Mouse (Mus musculus) CD8-positive naive resting alpha-beta T cell, adult 2 months (primary cell): Measurements from ENCODE around the gene Ttc23l.
"Not testable (repeated sequence)": the region's sequence is repeated elsewhere in the genome, so short reads cannot be mapped to it uniquely, and the experiment has no call there.

ENCODE experiments used
- DNase-seq, 2 experiments: peaks; one replicate each; pipeline ENCODE4 v3.0.0; 2022; ENCODE audit warnings: low read depth in 2 of 2, low spot score in 2 of 2

Gene Ttc23l

GRCm38 (mm10) chr15:10525896-10526295, 32.6 kb downstream of the Ttc23l start:
- no peak for DNase-seq

DNA sequence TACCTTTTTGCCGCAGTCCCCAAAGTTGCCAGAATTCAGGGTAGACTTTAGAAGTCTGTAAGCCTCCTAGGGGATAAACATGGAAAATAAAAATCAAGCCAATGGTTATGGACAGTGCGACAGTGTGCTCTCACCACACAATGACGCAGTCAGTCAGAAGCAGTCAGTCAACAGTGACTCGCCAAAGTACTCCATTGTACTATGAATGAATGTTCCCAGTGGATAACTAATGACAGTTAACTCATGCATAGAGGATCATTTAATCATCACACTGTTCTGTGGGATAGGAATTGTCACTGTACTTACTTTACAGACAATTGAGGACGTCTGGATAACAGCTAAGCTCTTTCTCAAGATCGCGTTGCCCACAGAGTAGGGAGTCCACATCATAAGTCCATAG, 43.3 kb downstream of the Ttc23l start:
- DNase-seq = no peak

DNA sequence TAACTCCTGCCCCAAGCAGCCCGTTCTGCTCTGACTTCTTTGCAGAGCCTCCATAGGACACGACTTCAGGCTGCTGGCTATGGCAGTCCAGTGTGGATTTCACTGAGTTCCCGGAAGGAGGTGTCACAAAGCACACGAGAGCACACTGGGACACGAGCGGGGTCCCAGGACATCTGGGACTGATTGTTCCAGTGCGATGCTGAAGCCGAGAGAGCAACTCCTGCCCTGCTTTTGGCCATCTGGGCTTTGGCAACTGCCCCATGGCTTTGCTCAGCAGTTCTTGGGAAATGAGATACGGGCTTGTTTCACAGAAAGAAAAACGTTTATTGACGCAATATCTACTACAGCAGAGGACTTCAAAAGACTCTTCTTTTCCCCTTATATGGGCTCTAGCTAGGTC, 52.4 kb downstream of the Ttc23l start:
- DNase-seq = no peak

GRCm38 (mm10) chr15:10500838-10501719, 57.4 kb downstream of the Ttc23l start:
- no peak for DNase-seq

DNA sequence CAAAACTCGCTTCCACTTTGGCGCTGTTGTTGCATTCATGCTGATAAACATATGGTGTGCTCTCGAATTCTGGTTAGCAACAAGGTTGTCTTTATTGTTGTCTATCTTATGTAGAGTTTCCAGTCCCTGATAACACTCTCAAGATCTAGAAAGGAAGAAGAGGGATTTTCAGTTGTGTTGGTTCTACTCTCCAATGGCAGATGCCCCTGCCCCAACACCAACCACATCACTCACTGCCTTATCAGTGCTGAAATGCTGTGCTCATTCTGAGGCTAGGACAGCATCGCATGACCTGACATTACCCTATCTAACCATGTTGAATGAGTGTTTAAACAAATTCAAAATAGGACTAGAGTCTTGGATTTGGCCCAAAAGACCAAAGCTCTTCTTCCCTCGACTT, 58.4 kb downstream of the Ttc23l start:
- no peak for DNase-seq

- DNase-seq = no peak
Observed at GRCm38 (mm10) chr15:10499593-10499992, 58.9 kb downstream of the Ttc23l start.

DNA sequence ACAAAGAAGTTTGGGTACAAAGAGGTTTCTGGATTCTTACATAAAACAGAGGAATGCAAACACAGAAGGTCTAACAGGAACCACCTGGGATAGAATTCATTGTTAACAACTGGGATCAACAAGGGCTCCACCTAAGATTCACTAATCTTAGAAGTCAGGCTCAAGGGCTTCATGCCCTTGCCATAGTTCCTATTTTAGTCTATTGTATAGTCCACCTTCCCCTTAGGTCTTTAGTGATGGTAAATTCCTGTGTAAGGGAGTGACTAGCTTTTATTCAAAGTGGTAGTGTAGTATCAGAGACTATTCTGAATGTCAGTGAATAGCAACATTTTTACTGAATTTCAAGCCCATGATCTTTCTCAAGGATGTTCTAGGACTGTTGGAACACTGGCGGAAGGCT, 61.8 kb downstream of the Ttc23l start:
- DNase-seq = not testable (repeated sequence)

DNA sequence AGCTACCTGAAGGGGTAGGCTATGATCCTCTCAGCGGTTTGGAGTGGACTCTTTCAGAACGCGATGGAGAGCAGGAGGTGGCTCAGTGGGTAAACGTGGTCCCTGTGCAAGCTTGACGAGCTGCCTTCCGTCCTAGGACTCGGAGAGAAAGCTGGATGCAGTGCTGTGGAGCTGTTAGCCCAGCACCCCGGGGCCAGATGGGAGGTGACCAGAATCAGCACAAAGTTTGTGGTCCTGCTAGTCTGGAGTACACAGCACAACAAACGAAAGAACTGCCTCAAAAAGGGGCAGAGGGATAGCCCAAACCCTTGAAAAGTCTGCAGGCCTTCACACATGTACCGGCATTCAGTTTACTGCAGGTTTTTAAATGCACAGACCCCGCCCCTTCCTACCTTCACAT, 62.5 kb downstream of the Ttc23l start:
- DNase-seq = no peak

- no peak for DNase-seq
Observed at GRCm38 (mm10) chr15:10490101-10490500, 68.4 kb downstream of the Ttc23l start.

- no peak for DNase-seq
Observed at GRCm38 (mm10) chr15:10487246-10487645, 71.2 kb downstream of the Ttc23l start.

DNA sequence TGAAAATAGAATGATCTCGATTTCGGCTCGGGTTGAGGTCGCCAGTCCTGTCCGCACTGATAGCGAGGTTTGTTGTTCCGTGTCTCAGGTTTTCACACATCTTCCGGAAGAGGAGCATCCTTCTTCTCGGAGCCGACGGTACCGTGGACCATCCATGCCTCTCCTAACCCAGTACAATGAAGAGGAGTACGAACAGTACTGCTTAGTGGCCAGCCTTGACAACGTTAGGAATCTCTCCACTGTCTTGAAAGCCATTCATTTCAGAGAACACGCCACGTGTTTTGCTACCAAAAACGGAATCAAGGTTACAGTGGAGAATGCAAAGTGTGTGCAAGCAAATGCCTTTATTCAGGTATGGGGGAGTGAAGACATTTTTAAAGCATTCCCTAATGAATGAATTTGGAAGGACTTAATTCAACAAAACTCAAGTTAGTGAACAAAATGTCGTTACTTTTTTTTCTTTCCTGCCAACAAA, 72.1 kb downstream of the Ttc23l start:
- no peak for DNase-seq

DNA sequence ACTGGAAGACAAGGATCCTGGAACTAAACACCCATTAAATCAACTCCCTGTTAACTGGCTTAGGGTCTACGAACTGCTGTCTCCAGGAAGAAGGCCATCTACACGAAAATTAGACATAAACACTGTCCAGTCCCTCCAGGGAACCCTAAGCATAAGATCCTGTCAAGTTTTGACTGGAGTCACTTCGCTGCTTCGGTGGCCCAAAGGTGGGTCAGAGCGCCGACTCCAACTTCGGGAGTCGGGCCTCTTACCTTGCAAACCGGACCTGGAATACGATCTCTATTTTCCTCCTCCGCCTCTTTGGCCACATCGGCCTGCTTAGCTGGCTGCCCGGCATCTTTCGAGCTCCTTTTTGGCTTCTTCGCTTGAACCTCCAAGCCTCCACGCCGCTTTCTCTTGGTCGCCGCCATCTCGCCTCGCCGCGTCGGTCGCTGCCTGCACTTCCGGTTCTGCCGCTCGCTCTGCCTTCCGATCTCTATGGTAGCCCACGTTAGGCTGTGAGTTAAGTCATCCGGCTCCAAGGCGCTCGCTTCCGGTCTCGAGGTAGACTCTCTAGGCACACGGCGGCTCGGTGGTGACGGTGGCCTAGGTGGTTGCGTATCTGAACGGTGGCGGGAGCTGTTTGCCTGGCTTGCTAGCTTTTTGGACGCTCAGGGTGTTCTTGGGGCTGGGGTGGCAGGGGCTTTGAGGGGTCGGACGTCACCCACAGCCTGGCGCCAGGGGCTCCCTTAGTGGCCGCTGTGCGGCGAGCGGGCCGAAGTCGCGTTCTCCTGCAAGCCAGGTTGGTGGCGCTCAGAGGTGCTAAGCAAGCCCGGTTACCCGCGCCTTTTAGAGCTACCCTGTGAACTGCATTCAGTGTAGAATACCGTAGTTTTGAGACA, 72.7 kb downstream of the Ttc23l start, which contains the start of the genes Brix1 and Rad1:
Brix1 (minus strand) TSS at position 464 of the 881 bp plus-strand sequence.
Rad1 (plus strand) TSS at position 535 of the 881 bp plus-strand sequence.
- peak; percentile 92 to 94 for DNase-seq

DNA sequence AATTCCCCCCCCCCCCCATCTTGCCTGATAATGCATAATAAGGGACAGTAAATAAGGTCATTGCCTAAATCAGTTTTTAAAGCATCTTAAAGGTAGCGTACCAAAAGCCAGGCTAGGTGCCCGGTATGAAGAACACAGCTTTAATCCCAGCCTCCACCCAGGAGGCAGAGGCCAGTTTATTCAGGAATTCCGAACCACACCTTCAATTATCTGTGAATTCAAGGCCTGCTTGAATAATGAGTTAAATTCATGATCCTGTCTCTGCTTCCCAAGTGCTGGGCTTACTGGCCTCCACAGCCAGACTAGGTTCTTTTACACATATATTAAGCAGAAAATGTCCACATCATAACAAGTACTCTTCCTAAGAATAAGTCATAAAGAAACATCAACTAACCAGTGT, 87.5 kb downstream of the Ttc23l start:
- no peak for DNase-seq

GRCm38 (mm10) chr15:10470151-10470831, 88.2 kb downstream of the Ttc23l start, which contains the start of gene Dnajc21:
TSS of gene Dnajc21 (minus strand) at chr15:10470516.
- peak; percentile 61 to 73 for DNase-seq

DNA sequence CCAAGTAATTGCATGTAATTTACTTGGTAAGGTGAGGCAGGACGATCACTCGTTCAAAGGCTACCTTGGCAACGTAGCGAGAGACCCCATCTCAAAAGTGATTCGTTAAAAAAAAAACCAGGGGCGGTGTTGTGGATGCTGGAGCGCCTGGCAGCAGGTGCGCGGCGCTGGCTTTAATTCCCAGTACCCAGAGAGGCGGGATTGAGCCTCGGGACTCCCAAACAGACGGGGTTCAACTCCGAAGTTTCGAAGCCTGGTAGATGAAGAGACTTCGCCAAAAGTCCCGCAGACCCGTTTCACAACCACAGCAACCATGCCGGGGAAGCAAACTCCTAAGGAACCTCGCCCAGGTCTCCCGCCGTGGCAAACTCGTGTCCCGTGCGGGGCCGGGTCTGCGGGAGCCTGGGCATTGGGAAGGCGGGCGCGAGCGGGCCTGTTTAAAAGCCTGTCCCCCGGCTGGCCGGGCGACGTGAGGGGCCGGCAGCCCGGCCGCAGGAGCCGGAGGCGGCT, 88.8 kb downstream of the Ttc23l start:
- DNase-seq = no peak

- no peak for DNase-seq
Observed at GRCm38 (mm10) chr15:10468761-10469160, 89.7 kb downstream of the Ttc23l start.

- DNase-seq = no peak
Observed at GRCm38 (mm10) chr15:10464678-10465077, 93.8 kb downstream of the Ttc23l start.

- no peak for DNase-seq
Observed at GRCm38 (mm10) chr15:10463555-10463954, 94.9 kb downstream of the Ttc23l start.

DNA sequence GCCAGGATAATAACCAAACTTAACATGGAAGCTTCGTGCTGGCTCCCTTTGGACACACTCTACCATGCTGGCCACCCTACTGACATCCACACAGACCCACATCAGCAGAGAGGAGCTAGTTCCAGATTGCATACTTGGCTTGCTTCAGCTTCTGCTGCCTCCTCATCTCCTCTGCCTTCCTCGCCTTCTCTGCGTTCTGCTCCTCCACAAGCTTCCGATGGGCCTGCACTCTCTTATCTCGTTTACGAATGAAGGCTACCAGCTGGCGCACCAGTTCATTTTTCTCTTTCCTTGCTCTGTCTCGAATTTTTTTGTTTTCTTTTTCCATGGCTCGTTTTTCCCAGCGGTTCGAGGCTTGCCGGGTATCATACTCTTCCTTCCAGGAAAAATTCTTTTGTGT, 97.5 kb downstream of the Ttc23l start:
- no peak for DNase-seq
